Mouse (Mus musculus): ENCODE results near the gene Slc30a5.

GRCm38 (mm10) chr13:100797171-100797570 is 36.1 kb downstream of the Slc30a5 start:
- no peak for TF ChIP-seq HCFC1 (IDR thresholded peaks at IDR 0.05; ENCODE audit: borderline replicate concordance, insufficient read depth, low read length)
- TF ChIP-seq CHD2 (IDR thresholded peaks at IDR 0.05; ENCODE audit: low read depth, low read length): no peak
- TF ChIP-seq ZNF384 (IDR thresholded peaks at IDR 0.05; ENCODE audit: low read depth, low read length): no peak
- TF ChIP-seq MAFK (IDR thresholded peaks at IDR 0.05; ENCODE audit: insufficient read depth, low read depth, low read length): no peak
